Mouse (Mus musculus): ENCODE measurements at regions not wholly inside any gene's neighbourhood (a gene's known extent, or its start where the extent isn't known, plus 50 kb on each side); places are given as distances from the start of the nearest gene placed in this dataset.

GRCm38 (mm10) chr6:31161445-31162340, 202.8 kb upstream of the Klf14 start:
- no peak for DNase-seq (ENCODE audit: low spot score)

GRCm38 (mm10) chr6:31165011-31165410, 206.1 kb upstream of the Klf14 start:
- no peak for DNase-seq (ENCODE audit: low spot score)

GRCm38 (mm10) chr6:31166347-31166746, 207.5 kb upstream of the Klf14 start:
- DNase-seq (ENCODE audit: low spot score), result no peak

- no peak for DNase-seq (ENCODE audit: low spot score)
Measured at GRCm38 (mm10) chr6:31167732-31168131, 208.9 kb upstream of the Klf14 start.

- DNase-seq (ENCODE audit: low spot score), result no peak
Measured at GRCm38 (mm10) chr6:31168730-31169129, 209.9 kb upstream of the Klf14 start.

GRCm38 (mm10) chr6:31169343-31169742, 210.5 kb upstream of the Klf14 start:
- DNase-seq (ENCODE audit: low spot score), result no peak

- no peak for DNase-seq (ENCODE audit: low spot score)
Measured at GRCm38 (mm10) chr6:31169868-31170600, 211.2 kb upstream of the Klf14 start.

- DNase-seq (ENCODE audit: low spot score), result no peak
Measured at GRCm38 (mm10) chr6:31171831-31172569, 213.1 kb upstream of the Klf14 start.

GRCm38 (mm10) chr6:31175769-31176168, 216.9 kb upstream of the Klf14 start:
- no peak for DNase-seq (ENCODE audit: low spot score)

- no peak for DNase-seq (ENCODE audit: low spot score)
Measured at GRCm38 (mm10) chr6:31176368-31176767, 217.5 kb upstream of the Klf14 start.

- no peak for DNase-seq (ENCODE audit: low spot score)
Measured at GRCm38 (mm10) chr6:31176831-31177230, 218.0 kb upstream of the Klf14 start.

GRCm38 (mm10) chr6:31178201-31178880, 219.5 kb upstream of the Klf14 start:
- no peak for DNase-seq (ENCODE audit: low spot score)

GRCm38 (mm10) chr6:31182284-31182683, 216.3 kb upstream of the Mkln1 start:
- DNase-seq (ENCODE audit: low spot score), result no peak

- DNase-seq (ENCODE audit: low spot score), result no peak
Measured at GRCm38 (mm10) chr6:31183127-31183526, 215.4 kb upstream of the Mkln1 start.

GRCm38 (mm10) chr6:31184554-31184953, 214.0 kb upstream of the Mkln1 start:
- no peak for DNase-seq (ENCODE audit: low spot score)

- DNase-seq (ENCODE audit: low spot score), result no peak
Measured at GRCm38 (mm10) chr6:31185151-31185550, 213.4 kb upstream of the Mkln1 start.

- no peak for DNase-seq (ENCODE audit: low spot score)
Measured at GRCm38 (mm10) chr6:31188066-31188465, 210.5 kb upstream of the Mkln1 start.

GRCm38 (mm10) chr6:31189060-31189459, 209.5 kb upstream of the Mkln1 start:
- DNase-seq (ENCODE audit: low spot score), result no peak

GRCm38 (mm10) chr6:31190070-31190469, 208.5 kb upstream of the Mkln1 start:
- no peak for DNase-seq (ENCODE audit: low spot score)

- no peak for DNase-seq (ENCODE audit: low spot score)
Measured at GRCm38 (mm10) chr6:31190628-31191373, 207.7 kb upstream of the Mkln1 start.

- no peak for DNase-seq (ENCODE audit: low spot score)
Measured at GRCm38 (mm10) chr6:31191577-31191976, 207.0 kb upstream of the Mkln1 start.
